Mouse (Mus musculus): ENCODE measurements around the gene Zfp1. TPM values are rescaled to one million over a fixed set of nuclear protein-coding genes. Genes with fewer than 3 reads are reported as not detected.
"Not testable (repeated sequence)": the region's sequence is repeated elsewhere in the genome, so short reads cannot be mapped to it uniquely, and the experiment has no call there.

Zfp1 gene
- polyA plus RNA-seq, 1 experiment from 2014 or later, result 27.5 TPM

DNA sequence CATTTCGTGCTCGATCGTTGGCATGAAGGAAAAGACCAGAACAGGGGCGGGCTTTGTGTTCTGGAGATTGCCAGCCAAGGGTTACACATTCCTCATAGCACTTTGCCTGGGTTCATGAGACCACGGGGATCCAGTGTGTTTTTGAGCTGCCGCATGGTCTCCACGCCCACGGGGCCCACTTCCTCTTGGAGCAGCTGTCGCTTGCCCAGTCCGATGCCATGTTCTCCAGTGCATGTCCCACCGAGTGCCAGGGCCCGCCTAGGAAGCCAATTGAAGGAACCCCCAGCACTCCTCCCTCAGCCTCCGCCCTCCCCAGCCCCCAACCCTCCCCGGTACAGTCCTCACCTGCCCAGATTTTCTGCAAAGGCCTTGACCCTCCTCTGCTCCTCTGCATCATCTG lies 16.3 kb upstream of the Zfp1 start:
- H3K9ac ChIP-seq, result no peak overlapping the region
- WGBS, result 85% methylated on average over 14 of the region's 14 CpGs

DNA sequence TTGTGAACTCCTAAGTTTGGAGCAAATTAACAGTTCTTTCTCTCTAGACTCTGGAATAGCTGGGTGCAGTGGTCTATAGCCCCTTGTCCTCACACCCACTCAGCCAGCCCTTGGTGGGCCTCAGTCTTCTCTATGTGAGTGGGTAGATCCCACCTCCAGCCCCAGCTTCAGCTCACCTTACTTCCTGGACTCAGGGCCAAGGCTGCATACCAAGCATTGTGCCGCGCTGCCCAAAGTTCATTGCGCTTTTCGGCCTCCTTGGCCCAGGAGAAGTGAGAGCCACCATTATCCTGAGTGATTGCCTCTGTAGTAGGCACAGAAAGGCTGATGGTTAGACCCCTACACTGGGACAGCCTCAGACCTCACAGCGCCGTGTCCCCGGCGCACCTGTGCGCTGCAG lies 15.3 kb upstream of the Zfp1 start:
- Histone ChIP-seq H3K4me2 (replicated peaks) (no peak overlapping the region), H3K4me1 (peaks cover 11% of the 10 kb centered on the region; the same call in 1 of the 2 replicates), H3K27me3 (no peaks in the 10 kb centered on the region), H3K9ac (no peak overlapping the region), H3K27ac (no peak overlapping the region), H3K9me3 (0 out of 2 replicates have a peak, but pooled peaks cover under 1% of the 10 kb centered on the region), H3K4me3 (no peak overlapping the region), H3K36me3 (peaks cover 34% of the 10 kb centered on the region)
- 90% methylated on average over 9 of the region's 9 CpGs for WGBS
- no peak for ATAC-seq (ENCODE audit: low FRiP score, low read depth)

More for the DNA sequence above, 16.3 kb upstream of the Zfp1 start:
- Histone ChIP-seq H3K36me3 (peaks cover 44% of the 10 kb centered on the region), H3K4me1 (peaks cover 11% of the 10 kb centered on the region; the same call in 1 of the 2 replicates), H3K4me3 (no peak overlapping the region), H3K9me3 (no peaks in the 10 kb centered on the region), H3K4me2 (replicated peaks) (no peak overlapping the region), H3K27me3 (no peaks in the 10 kb centered on the region), H3K27ac (no peak overlapping the region)
- ATAC-seq (ENCODE audit: low FRiP score, low read depth), result no peak

DNA sequence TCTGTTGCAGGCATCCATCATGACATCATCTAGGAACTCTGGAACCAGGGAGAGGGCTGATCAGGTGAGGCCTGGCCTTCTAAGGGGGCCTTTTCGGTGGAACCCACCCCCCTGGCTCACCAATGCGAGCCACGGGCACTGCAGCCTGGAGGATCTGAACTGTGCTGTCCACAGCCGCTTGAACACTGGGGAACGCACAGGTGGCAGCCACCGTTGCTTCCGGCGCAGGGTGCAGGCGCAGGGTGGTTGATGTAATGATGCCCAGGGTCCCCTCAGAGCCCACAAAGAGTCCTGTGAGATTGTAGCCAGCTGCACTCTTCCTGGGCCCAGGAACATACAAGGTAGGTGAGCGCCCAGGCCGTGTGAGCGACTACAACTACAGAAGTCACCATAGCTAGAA lies 14.8 kb upstream of the Zfp1 start:
- peaks cover 11% of the 10 kb centered on the region; the same call in 1 of the 2 replicates for H3K4me1 ChIP-seq
- no peaks in the 10 kb centered on the region for H3K27me3 ChIP-seq
- H3K27ac ChIP-seq, result no peak overlapping the region
- no peak overlapping the region for H3K9ac ChIP-seq
- H3K4me2 ChIP-seq (replicated peaks), result no peak overlapping the region
- WGBS, result 94% methylated on average over 12 of the region's 12 CpGs
- no peak overlapping the region for H3K4me3 ChIP-seq
- 0 out of 2 replicates have a peak, but pooled peaks cover 5% of the 10 kb centered on the region for H3K9me3 ChIP-seq
- peaks cover 32% of the 10 kb centered on the region for H3K36me3 ChIP-seq
- ATAC-seq (ENCODE audit: low FRiP score, low read depth), result no peak

DNA sequence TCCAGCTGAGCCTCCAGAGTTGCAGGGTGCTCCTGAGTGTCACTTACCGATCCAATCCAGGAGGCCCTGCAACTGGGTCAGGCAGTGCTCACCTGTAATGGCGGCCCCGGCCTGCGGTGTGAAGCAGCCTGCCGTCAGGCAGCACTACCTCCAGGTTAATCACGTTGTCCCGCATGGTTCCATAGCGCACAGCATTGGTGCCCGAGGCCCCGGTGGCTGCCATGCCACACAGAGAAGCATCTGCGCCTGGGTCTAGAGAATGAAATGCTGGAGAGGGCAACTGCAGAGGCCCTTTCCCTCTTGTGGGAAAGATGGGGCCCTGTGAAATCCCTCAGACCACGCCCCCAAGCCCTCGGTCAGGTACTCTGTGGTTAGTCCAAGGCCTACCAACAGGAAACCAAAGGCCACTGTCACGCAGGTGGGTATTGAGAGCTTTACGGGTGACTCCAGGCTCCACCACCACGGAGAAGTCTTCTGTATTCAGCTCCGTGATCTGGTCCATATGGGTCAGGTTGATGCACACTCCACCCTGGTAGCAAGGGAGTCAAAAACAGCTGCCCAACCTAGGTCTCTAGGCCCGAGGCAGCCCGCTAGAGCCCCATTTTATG lies 14.2 kb upstream of the Zfp1 start:
- 0 out of 2 replicates have a peak, but pooled peaks cover 8% of the 10 kb centered on the region for H3K9me3 ChIP-seq
- no peak overlapping the region for H3K27ac ChIP-seq
- no peak overlapping the region for H3K4me3 ChIP-seq
- no peaks in the 10 kb centered on the region for H3K27me3 ChIP-seq
- no peak for ATAC-seq (ENCODE audit: low FRiP score, low read depth)
- H3K4me2 ChIP-seq (replicated peaks), result no peak overlapping the region
- peaks cover 11% of the 10 kb centered on the region; the same call in 1 of the 2 replicates for H3K4me1 ChIP-seq
- H3K36me3 ChIP-seq, result peaks cover 32% of the 10 kb centered on the region
- 81% methylated on average over 19 of the region's 19 CpGs for WGBS
- H3K9ac ChIP-seq, result no peak overlapping the region

DNA sequence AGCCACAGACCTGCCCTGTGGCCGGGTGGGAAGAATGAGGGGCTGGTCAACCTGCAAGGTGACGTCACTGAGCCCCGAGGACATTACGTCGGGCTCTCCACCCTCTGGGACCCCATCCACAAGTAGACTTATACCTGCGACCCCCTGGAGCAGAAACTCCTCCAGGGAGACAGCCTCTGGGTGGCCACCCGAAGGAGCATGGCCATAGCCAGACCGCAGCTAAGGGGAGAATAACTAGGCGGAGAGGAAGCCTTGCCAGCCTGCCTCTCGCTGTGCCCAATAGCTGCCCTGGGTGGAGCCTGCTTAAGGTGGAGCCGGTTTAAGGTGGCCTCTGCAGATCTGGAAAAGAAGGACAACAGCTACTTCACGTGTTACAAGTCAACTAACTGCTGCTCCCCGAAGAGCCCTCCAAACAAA lies 13.1 kb upstream of the Zfp1 start, which contains the start of gene Ldhd:
TSS of gene Ldhd (minus strand) at position 270 of the 417 bp plus-strand sequence.
- Histone ChIP-seq H3K4me2 (replicated peaks) (peak within 1 kb of the TSS; percentile 61), H3K36me3 (peaks cover 22% of the 10 kb centered on the region), H3K4me3 (peak within 1 kb of the TSS; percentile 39), H3K9ac (peak within 1 kb of the TSS; percentile 55), H3K4me1 (peaks cover 11% of the 10 kb centered on the region; the same call in 1 of the 2 replicates), H3K9me3 (0 out of 2 replicates have a peak, but pooled peaks cover 8% of the 10 kb centered on the region), H3K27ac (no peak within 1 kb of the TSS), H3K27me3 (no peaks in the 10 kb centered on the region)
- WGBS, result 30% methylated on average over 13 of the region's 13 CpGs
- ATAC-seq (ENCODE audit: low FRiP score, low read depth), result no peak

DNA sequence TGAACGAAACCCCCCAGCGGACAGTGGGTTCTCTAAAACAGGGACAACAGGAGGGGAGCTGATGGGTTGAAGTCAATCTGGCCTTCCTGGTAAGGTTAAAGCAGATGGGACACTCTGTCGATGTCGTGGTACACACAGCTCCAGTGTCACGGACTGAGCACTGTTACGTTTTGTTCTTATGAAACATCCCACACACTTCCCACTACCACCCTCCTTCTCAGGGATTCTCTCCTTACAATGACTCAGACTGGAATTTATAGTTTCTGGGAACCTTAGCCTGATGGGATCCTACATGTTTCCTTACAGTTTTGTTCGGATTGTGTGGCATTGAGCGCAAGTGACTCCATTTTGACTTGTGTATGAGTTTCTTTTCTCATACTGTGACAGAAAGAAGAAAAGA lies 11.6 kb upstream of the Zfp1 start:
- H3K27me3 ChIP-seq, result no peaks in the 10 kb centered on the region
- ATAC-seq (ENCODE audit: low FRiP score, low read depth), result no peak
- H3K9ac ChIP-seq, result no peak overlapping the region
- 0 out of 2 replicates have a peak, but pooled peaks cover 8% of the 10 kb centered on the region for H3K9me3 ChIP-seq
- 91% methylated on average over 8 of the region's 8 CpGs for WGBS
- H3K27ac ChIP-seq, result no peak overlapping the region
- no peak overlapping the region for H3K4me3 ChIP-seq
- H3K4me1 ChIP-seq, result peaks cover 10% of the 10 kb centered on the region; the same call in 1 of the 2 replicates
- H3K36me3 ChIP-seq, result peaks cover 22% of the 10 kb centered on the region
- H3K4me2 ChIP-seq (replicated peaks), result no peak overlapping the region

DNA sequence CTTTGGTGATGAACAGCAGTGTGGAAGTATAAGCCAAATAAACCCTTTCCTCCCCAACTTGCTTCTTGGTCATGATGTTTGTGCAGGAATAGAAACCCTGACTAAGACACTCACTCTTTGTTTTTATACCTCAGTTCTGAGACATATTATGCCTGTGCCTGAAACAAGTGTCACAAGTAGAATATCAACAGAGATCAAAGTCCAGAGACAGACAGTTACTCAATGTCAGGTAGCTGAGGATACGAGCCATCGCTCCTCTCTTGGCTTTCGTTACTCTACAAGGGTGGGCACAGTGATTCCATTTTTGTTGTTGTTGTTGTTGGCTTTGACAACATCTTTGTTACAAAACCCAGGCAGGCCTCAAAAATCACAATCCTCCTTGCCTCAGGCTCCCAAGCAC lies 10.2 kb upstream of the Zfp1 start:
- ATAC-seq (ENCODE audit: low FRiP score, low read depth), result no peak
- H3K9me3 ChIP-seq, result 0 out of 2 replicates have a peak, but pooled peaks cover 8% of the 10 kb centered on the region
- H3K27me3 ChIP-seq, result no peaks in the 10 kb centered on the region
- peaks cover 12% of the 10 kb centered on the region for H3K36me3 ChIP-seq
- 95% methylated on average over 3 of the region's 3 CpGs for WGBS
- no peak overlapping the region for H3K9ac ChIP-seq
- no peak overlapping the region for H3K4me2 ChIP-seq (replicated peaks)
- peaks cover 7% of the 10 kb centered on the region; the same call in 1 of the 2 replicates for H3K4me1 ChIP-seq
- H3K4me3 ChIP-seq, result no peak overlapping the region
- H3K27ac ChIP-seq, result no peak overlapping the region

DNA sequence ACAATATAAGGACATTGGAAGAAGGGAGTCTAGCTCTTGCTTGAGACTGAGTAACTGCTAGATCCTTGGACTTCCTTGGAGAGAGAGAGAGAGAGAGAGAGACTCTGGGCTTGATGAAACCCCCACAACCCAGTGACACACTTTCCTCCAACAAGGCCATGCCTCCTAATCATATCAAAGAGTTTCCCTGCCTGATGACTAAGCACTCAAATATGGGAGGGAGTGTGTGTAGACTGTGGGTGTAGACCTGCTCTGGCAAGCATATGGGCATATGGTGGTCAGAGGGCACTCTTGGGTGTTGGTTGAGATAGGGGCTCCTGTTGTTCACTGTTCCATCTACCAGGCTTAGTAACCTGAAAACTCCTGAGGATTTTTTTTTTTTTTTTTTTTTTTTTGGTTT lies 5.1 kb upstream of the Zfp1 start:
- Histone ChIP-seq H3K36me3 (0 out of 2 replicates have a peak, but pooled peaks cover 3% of the 10 kb centered on the region), H3K4me1 (peaks cover 6% of the 10 kb centered on the region), H3K9ac (no peak overlapping the region), H3K4me2 (replicated peaks) (no peak overlapping the region), H3K9me3 (0 out of 2 replicates have a peak, but pooled peaks cover 6% of the 10 kb centered on the region), H3K27ac (no peak overlapping the region), H3K4me3 (no peak overlapping the region), H3K27me3 (no peaks in the 10 kb centered on the region)
- ATAC-seq (ENCODE audit: low FRiP score, low read depth), result no peak

DNA sequence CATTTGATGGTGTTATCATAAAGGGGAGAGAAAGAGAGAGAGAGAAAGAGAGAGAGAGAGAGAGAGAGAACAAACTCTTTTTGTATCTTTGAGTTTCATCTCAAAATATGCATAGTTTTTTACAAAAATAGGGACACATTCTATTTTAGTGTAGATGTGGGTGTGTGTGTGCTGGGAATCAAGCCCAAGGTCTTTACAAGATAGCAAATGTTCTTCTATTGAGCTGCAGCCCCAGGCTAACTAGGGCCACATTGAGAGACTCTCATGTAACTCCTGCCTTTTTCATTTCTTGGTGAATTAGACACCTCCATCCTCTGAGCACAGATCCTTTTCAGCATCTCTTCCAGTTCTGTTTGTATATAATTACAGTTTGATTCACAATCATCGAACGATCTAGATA lies 2.1 kb upstream of the Zfp1 start:
- H3K4me1 ChIP-seq, result peaks cover 9% of the 10 kb centered on the region
- no peak overlapping the region for H3K4me3 ChIP-seq
- no peaks in the 10 kb centered on the region for H3K27me3 ChIP-seq
- H3K27ac ChIP-seq, result no peak overlapping the region
- no peak overlapping the region for H3K9ac ChIP-seq
- no peak for ATAC-seq (ENCODE audit: low FRiP score, low read depth)
- no peaks in the 10 kb centered on the region for H3K9me3 ChIP-seq
- no peaks in the 10 kb centered on the region for H3K36me3 ChIP-seq
- no peak overlapping the region for H3K4me2 ChIP-seq (replicated peaks)
- WGBS, result 95% methylated on average over 2 of the region's 2 CpGs

DNA sequence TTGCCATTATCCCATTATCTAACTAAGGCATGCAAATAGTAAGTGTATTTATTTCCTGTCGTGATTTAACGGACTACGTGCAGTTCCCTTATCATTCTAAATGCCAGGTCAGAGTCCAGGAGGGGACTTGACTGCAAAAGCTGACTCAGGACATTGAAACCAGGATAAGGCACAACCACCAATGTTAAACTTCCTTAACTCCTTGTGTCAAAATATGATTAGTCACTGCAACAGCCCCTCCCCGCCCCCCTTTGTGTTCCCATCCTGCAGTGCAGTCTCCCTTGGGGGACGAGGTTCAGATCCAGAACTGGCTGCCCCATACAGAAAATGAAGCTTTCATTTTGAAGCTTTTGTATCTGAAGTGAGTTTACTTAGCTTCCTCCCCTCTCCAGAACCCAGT lies 705 bp upstream of the Zfp1 start:
- peaks cover 9% of the 10 kb centered on the region for H3K4me1 ChIP-seq
- peak overlapping the region; percentile 64 for H3K4me2 ChIP-seq (replicated peaks)
- H3K4me3 ChIP-seq, result peak overlapping the region; percentile 79
- H3K9ac ChIP-seq, result peak overlapping the region; percentile 62
- no peak for ATAC-seq (ENCODE audit: low FRiP score, low read depth)
- H3K27ac ChIP-seq, result peak overlapping the region; percentile 66
- H3K36me3 ChIP-seq, result no peaks in the 10 kb centered on the region
- WGBS, result 64% methylated on average over 5 of the region's 5 CpGs
- no peaks in the 10 kb centered on the region for H3K9me3 ChIP-seq
- no peaks in the 10 kb centered on the region for H3K27me3 ChIP-seq

DNA sequence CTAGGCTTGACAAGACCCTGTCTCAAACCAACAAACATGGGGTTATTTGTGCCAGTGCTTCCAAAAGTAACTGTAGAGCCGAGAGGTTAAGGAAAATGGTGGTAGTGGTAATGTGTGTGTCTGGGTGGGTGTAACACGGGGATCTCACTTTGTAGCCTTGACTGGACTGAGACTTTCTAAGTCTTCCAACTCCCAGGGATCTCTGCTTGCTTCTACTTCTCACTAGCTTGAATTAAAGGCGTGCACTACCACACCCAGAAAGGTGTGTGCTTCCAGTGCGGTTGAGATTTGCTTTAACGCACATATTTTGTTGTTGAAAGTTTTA lies 300 bp upstream of the Zfp1 start:
- Histone ChIP-seq H3K9ac (peak overlapping the region; percentile 62), H3K9me3 (no peaks in the 10 kb centered on the region), H3K27ac (peak overlapping the region; percentile 66), H3K27me3 (no peaks in the 10 kb centered on the region), H3K4me2 (replicated peaks) (peak overlapping the region; percentile 64), H3K4me1 (peaks cover 9% of the 10 kb centered on the region), H3K36me3 (no peaks in the 10 kb centered on the region), H3K4me3 (peak overlapping the region; percentile 79)
- 4% methylated on average over 5 of the region's 5 CpGs for WGBS
- ATAC-seq (ENCODE audit: low FRiP score, low read depth), result peak; percentile 26; the same call in 1 of the 2 replicates

DNA sequence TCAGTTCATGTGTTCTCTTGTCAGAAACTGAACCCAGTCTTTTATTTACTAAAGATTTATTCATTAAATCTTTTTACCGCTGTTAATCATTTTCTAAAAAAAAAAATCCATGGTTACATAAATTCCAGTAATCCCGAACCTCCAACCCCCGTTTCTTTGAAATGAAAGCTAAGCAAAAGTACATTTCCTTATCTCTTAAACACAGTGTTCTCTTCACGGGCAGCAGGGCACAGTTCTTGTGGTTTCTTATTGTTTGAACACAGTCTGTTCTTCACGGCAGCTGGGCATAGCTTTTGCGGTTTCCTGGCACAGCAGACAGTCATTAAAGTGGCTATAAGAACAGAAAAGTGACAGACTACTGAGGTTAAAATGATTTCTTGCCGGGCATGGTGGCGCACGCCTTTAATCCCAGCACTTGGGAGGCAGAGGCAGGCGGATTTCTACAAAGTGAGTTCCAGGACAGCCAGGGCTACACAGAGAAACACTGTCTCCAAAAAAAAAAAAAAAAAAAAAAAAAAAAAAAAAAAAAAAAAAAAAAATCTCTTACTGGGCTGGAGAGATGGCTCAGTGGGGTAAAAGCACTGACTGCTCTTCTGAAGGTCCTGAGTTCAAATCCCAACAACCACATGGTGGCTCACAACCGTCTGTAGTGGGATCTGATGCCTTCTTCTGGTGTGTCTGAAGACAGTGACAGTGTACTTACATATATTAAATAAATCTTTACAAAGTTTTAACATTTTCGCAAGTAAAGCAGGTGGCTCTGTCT lies 1.3 kb downstream of the Zfp1 start:
- not testable (repeated sequence) for H3K9me3 ChIP-seq; H3K27ac ChIP-seq; H3K27me3 ChIP-seq; H3K36me3 ChIP-seq; ATAC-seq (ENCODE audit: low FRiP score, low read depth)
- Histone ChIP-seq H3K4me1 (peaks cover 20% of the 10 kb centered on the region), H3K4me3 (peak overlapping the region; percentile 79), H3K9ac (peak overlapping the region; percentile 91), H3K4me2 (replicated peaks) (peak overlapping the region; percentile 64)
- WGBS, result 65% methylated on average over 12 of the region's 12 CpGs

Data from limb, embryonic 13.5 days (tissue).